Mouse (Mus musculus): ENCODE measurements around the gene Bend6. TPM values are rescaled to one million over a fixed set of nuclear protein-coding genes. Genes with fewer than 3 reads are reported as not detected.
A peak's percentile ranks its signal among the peaks of the same experiment; 100 is the strongest.

The Bend6 gene
- total RNA-seq, 2 experiments from 2014 or later = 71.7 to 72.1 TPM

DNA sequence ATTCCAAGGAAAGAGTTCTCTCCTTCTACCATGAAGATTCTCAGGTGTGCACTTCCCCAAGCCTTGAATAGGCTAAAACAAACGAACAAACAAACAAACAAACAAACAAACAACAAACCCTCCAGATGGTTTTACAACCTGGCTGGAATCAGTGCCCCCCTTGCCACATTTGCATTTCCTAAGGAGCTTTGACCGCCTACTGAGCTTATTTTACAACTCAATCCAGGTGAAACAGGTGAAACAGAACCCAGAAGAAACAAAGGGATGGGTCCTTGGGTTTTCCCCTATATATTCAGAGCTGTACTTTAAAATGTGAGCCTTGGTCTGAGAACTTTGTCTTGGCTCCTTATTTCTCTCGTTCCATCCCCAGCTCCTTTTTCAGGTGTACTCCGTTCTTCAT, 77.0 kb downstream of the Bend6 start:
- Histone ChIP-seq H3K4me3 (no peak overlapping the region), H3K27ac (no peak overlapping the region)
- no peak for TF ChIP-seq CTCF (conservative IDR thresholded peaks at IDR 0.05)
- DNase-seq (ENCODE audit: low spot score in 2 of 2) = no peak

DNA sequence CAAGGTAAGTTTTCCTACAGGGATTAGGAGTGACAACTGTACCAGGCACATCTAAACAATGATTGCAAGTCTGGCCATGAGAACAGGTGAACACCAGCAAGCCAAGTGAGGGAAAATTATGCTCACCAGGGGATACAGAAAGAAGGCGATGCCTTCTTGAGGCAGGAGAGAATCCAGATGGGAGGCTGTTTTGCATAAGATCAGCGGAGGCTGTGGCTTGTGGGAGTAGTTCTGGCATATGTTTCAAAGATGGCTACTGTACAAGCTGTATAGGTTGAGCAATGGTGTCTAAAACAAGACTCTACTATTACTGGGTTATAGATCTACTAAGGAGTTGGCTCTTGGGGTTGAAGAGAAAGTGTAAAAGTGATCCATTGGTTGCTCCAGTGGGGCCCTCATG, 89.7 kb downstream of the Bend6 start:
- no peak for TF ChIP-seq CTCF (conservative IDR thresholded peaks at IDR 0.05)
- no peak overlapping the region for H3K27ac ChIP-seq
- no peak overlapping the region for H3K4me3 ChIP-seq
- no peak for DNase-seq (ENCODE audit: low spot score in 2 of 2)

DNA sequence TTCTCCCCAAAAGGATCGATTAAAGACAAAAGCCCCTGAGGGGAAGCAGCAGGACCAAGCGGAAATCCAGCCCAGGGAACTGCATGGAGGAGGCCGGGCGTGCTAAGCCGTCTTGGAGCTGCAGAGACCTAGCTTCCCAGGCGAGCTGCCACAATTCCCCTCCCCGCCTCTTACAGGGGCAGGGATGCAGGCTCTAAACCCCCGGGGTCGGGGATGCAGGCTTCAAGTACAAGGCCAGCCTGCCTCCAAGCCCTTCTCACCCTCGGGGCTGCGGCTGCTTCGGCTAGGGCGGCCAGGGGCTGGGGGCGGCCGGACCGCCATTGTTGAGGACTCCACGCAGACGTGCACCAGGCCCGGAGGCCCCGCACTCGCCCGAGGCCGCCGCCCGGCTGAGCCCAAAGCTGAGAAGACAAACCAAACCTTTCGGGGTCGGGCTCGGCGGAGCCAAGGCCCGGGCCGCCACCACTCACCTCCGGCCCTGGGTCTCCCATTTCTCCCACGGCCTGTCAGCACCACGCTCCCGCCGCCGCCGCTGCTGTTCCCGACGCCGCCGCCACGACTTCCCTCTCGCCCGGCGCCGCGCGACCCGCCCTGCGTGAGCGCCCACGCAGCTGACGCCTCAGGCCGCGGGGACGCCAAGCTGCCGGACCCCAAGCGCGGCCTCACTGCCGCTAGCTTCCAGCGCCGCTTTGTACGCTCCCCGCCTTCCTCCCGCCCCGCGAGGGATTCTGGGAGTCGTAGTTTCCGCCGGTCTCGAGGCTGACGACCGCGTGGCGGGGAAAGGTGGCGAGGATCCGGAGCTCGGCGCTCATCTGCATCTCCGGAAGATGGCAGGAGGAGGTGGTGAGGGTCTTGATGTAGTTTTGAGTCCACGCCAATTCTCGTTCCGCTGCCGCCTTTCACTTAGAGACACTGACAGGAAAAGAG, 93.5 kb downstream of the Bend6 start, which contains the start of gene Zfp451:
Zfp451 (minus strand) TSS at position 728 of the 927 bp plus-strand sequence.
- Histone ChIP-seq H3K4me3 (peak within 1 kb of the TSS; percentile 69), H3K27ac (peak within 1 kb of the TSS; percentile 96)
- DNase-seq (ENCODE audit: low spot score in 2 of 2) = peak; percentile 91 to 93
- TF ChIP-seq CTCF (conservative IDR thresholded peaks at IDR 0.05) = peak; percentile 65

DNA sequence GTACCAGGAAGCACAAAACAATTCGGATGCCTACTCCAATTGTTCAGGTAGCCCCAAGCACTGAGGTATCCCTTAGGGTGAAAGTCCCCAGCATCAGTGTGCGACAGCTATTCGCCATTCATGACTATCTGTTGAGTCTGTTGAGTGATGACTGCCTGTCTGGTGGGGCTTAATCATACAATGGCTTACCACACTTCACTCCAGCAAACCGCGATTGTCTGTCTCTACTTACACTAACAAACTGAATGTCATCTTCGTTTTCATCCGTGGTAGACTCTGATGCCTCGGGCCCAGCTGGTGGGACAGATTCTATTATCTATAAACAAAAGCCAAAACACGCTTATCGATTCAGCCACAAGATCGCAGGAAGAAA, 94.1 kb downstream of the Bend6 start:
- TF ChIP-seq CTCF (conservative IDR thresholded peaks at IDR 0.05) = no peak
- peak overlapping the region; percentile 96 for H3K27ac ChIP-seq
- peak in 1 of 2 experiments; percentile 11 for DNase-seq (ENCODE audit: low spot score in 2 of 2)
- H3K4me3 ChIP-seq = peak overlapping the region; percentile 69

DNA sequence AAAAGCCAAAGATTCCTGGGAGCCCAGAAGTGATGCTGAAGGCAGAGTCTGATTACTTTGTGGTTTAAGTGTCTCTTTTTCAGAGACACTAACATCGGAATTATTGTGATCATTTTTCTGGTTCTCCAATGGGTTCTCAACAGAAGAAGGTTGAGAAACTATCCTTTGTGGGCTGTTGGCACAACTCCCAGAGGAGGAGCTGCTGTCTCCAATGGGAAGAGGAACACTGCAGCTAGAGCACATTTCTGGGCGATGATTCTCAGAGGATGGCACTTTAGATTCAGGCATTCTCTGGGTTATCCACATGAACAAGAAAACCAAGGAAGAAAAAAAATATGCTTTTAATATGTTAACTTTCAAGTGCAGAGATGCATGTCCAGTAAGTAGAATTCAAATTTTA, 104.3 kb downstream of the Bend6 start:
- no peak overlapping the region for H3K27ac ChIP-seq
- no peak for TF ChIP-seq CTCF (conservative IDR thresholded peaks at IDR 0.05)
- peak; percentile 28 to 51 for DNase-seq (ENCODE audit: low spot score in 2 of 2)
- no peak overlapping the region for H3K4me3 ChIP-seq

Other genes with a start within 250 kb of the Bend6 start
- gene Prim2, start 238.0 kb downstream of the Bend6 start, total RNA-seq (2021) = 1 to 10 TPM; 5.5 to 5.8 TPM
- gene Rab23, start 187.9 kb downstream of the Bend6 start, total RNA-seq (2021) = 10 to 100 TPM; 22.6 to 28.4 TPM
- gene Bag2, start 150.0 kb downstream of the Bend6 start, total RNA-seq (2021) = 10 to 100 TPM in 1 of 2 experiments, 1 to 10 TPM in 1; 9.8 to 10.1 TPM
- 10 to 100 TPM; 51.5 to 57.1 TPM for gene Zfp451, start 93.2 kb downstream of the Bend6 start, total RNA-seq (2021)
- 100 to 1,000 TPM; 206 to 207 TPM for gene Dst, start 409 bp upstream of the Bend6 start, total RNA-seq (2021)

Measured in layer of hippocampus, adult 2 months (tissue).